In genomic region chr4:156203001-156203412, GRCm38 (mm10) we compare ENCODE assay signal across 8 mouse cellular contexts. TPM values are rescaled to one million over a fixed set of nuclear protein-coding genes. Genes with fewer than 3 reads are reported as not detected.
DNase-seq lines count a peak whose midpoint lies in the region.

Gene AW011738, plus strand, starts transcription at chr4:156203304.

- DNase-seq in Muller cell, postnatal 12 days (ENCODE audit: inconsistent ontology term), result peak; percentile 88
- DNase-seq in c-Kit-positive CD71-positive TER-119-positive erythroid progenitor cells, embryonic 14.5 days (ENCODE audit: low spot score), result peak; percentile 61
- peak; percentile 82 for DNase-seq in forebrain, embryonic 10.5 days (ENCODE audit: extremely low spot score, low spot score)
- DNase-seq in heart, postnatal 10 days, result peak; percentile 78 to 84
- DNase-seq in kidney, postnatal 25 days, result peak; percentile 82 to 90
- DNase-seq in lung, postnatal 10 days, result peak; percentile 85
- peak; percentile 74 for DNase-seq in retina, embryonic 14.5 days (ENCODE audit: low spot score)
- DNase-seq in urinary bladder, postnatal 4 days (ENCODE audit: low spot score in 2 of 2), result peak; percentile 47 to 69

- peaks cover 15% of the 10 kb centered on the region for H3K36me3 ChIP-seq in forebrain, embryonic 10.5 days (replicated peaks)

- under 1% methylated on average over 38 of the region's 39 CpGs for WGBS in forebrain, embryonic 10.5 days

- intact Hi-C loops in heart, postnatal 10 days (cut with DNase I), result no loop called here

- H3K27me3 ChIP-seq in forebrain, embryonic 10.5 days (ENCODE audit: poor library complexity, severe bottlenecking), result peaks cover 31% of the 10 kb centered on the region

- H3K9me3 ChIP-seq in forebrain, embryonic 10.5 days, result no peaks in the 10 kb centered on the region

- H3K4me3 ChIP-seq in forebrain, embryonic 10.5 days, result peak within 1 kb of the TSS; percentile 73

- peaks cover 47% of the 10 kb centered on the region for H3K4me1 ChIP-seq in forebrain, embryonic 10.5 days

- H3K27ac ChIP-seq in forebrain, embryonic 10.5 days, result peak within 1 kb of the TSS; percentile 91

RNA-seq across cellular contexts. Expression of gene AW011738, which starts in this region (rescaled TPM):
- polyA plus RNA-seq in forebrain, embryonic 10.5 days (2016; fragmentation: Nextera tagmentation; extraction: Ambion mirVana), result 3.9 and 4.4 TPM in 2 replicates
- 1 to 10 TPM; 6.1 to 8.2 TPM for total RNA-seq in heart, postnatal 10 days (2021)

Comparison
In these comparisons a context has a peak if more than half of its experiments do, and no peak if none do; other contexts are left out.
1. Peak in every context shown above with its lines: DNase-seq, H3K4me3 ChIP-seq and H3K27ac ChIP-seq.